Mouse (Mus musculus): ENCODE data around the gene St6galnac3.

DNA sequence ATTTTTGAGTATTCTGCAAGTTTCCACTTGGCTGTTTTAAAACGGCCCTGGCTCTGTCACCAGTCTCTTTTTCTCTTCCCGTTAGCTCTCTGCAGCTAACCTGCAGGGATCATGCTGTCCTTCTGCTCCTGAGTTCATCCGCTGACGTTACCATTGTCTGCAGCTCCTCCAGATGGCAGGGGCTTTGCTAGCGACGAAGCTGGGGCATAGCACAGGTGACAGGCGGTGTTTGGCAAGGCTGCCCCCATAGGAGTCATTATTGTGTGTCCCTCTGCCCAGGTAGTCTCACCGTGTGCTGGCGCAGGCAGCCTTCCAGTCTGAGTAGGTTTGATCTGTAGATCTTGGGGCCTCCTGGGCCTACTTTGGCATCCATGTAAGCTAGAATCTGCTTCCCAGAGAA, 432.6 kb downstream of the St6galnac3 start:
- TF ChIP-seq CTCF (IDR thresholded peaks at IDR 0.05; ENCODE audit: extremely low read depth, insufficient read depth, low read length) (no peak), POLR2A (IDR thresholded peaks at IDR 0.05; ENCODE audit: extremely low read depth, insufficient read depth, low read length) (no peak)
